Mouse (Mus musculus) erythroblast, embryonic 14.5 days (primary cell): Measurements from ENCODE around the gene Fkbp5. TPM values are rescaled to one million over a fixed set of nuclear protein-coding genes. Genes with fewer than 3 reads are reported as not detected.

Experiments
- H3K27me3 ChIP-seq: 2 replicates; pipeline ENCODE4 v1.6.1; 2012; ENCODE audit warnings: inconsistent platforms; ENCODE audit not compliant: control insufficient read depth
- H3K36me3 ChIP-seq: 2 replicates; pipeline ENCODE4 v1.6.1; 2012; ENCODE audit warnings: mild to moderate bottlenecking, inconsistent platforms; ENCODE audit not compliant: control insufficient read depth
- H3K4me1 ChIP-seq: 2 replicates; pipeline ENCODE4 v1.6.1; 2012; ENCODE audit warnings: inconsistent platforms; ENCODE audit not compliant: control insufficient read depth
- H3K4me3 ChIP-seq: replicated peaks from 2 replicates; pipeline ENCODE3; 2012; ENCODE audit warnings: moderate library complexity, mild to moderate bottlenecking, inconsistent platforms
- H3K9me3 ChIP-seq: 2 replicates; pipeline ENCODE4 v1.6.1; 2012; ENCODE audit warnings: low read length, inconsistent platforms, mixed read lengths; ENCODE audit not compliant: control insufficient read depth
- GATA1 ChIP-seq: IDR thresholded peaks from 2 replicates; pipeline ENCODE4 v1.6.1; 2012; ENCODE audit warnings: low read length, inconsistent platforms, mixed read lengths
- TAL1 ChIP-seq: IDR thresholded peaks from 3 replicates; pipeline ENCODE4 v1.6.1; 2012; ENCODE audit warnings: low read length, inconsistent platforms, mixed read lengths
- polyA plus RNA-seq: library from polyadenylated mRNA; stranded (reverse); fragments of >175 nt; gene quantifications from 2 replicates; pipeline ENCODE4 v1.2.3, GENCODE M21; 2012

The Fkbp5 gene
- polyA plus RNA-seq, 1 experiment = 0.32 TPM

DNA sequence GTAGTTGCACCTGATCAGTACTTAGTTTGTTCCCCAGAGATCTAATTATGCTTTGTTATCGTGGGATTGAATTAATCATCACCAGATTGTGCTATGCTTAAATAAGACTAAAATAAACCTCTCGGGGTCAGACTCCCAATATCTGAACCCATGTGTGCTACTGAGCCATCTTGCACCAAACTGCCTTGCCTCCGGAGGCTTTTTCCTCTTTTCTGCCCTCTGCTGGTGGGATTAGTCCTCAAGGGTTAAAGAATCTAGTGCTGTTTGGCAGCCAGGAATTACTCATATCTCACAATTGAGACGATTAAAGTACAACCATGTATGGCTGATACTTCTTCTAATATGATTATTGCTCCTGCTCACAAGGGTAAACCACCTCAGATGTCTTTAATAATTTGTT lies 62.2 kb downstream of the Fkbp5 start:
- Histone ChIP-seq H3K9me3 (no peaks in the 10 kb centered on the region), H3K4me3 (no peak overlapping the region), H3K27me3 (no peaks in the 10 kb centered on the region), H3K4me1 (no peaks in the 10 kb centered on the region; the same call in 1 of the 2 replicates), H3K36me3 (no peaks in the 10 kb centered on the region)
- TF ChIP-seq GATA1 (no peak), TAL1 (no peak)

- H3K27me3 ChIP-seq = no peaks in the 10 kb centered on the region
- TF ChIP-seq TAL1 (no peak), GATA1 (no peak)
- no peaks in the 10 kb centered on the region for H3K9me3 ChIP-seq
- H3K4me1 ChIP-seq = no peaks in the 10 kb centered on the region; the same call in 1 of the 2 replicates
- H3K4me3 ChIP-seq = no peak overlapping the region
- no peaks in the 10 kb centered on the region for H3K36me3 ChIP-seq
These were observed 64.4 kb downstream of the Fkbp5 start for GRCm38 (mm10) chr17:28452889-28453288.

DNA sequence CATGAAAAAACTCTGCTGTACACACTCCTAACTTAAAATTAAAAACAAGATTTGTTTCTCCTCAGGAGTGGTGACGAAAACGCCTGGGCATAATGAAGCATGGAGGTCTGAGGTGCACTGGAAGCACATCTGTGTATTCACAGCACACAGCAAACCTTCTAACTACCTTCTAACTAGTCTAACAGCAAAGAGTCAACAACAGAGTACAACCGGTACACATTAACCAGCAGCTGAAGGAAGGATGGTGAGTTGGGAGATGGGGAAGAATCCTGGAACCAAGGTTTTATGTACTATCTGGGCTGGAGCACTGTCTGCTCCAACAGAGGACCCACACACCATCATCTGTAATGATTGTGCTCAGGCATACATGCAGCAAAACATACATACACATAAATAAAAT lies 65.4 kb downstream of the Fkbp5 start:
- Histone ChIP-seq H3K27me3 (no peaks in the 10 kb centered on the region), H3K4me3 (no peak overlapping the region), H3K4me1 (no peaks in the 10 kb centered on the region; the same call in 1 of the 2 replicates), H3K9me3 (no peaks in the 10 kb centered on the region), H3K36me3 (no peaks in the 10 kb centered on the region)
- TF ChIP-seq GATA1 (no peak), TAL1 (no peak)

DNA sequence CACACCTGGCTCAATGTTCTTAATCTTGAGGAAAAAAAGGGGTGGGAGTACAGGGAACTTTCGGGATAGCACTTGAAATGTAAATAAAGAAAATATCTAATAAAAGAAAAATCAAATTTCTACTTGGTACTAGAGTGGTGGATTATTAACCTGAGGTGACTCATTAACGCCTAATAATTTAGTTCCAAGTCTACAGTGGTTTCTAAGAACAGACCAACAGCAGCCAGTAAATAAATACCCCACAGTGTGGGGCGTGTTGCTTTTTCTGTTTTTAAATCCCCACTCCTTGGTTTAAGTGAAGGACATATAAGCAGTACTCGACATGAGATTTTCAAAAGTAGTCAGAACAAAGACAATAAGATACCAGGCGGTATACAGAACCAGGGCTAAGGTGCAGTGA lies 65.8 kb downstream of the Fkbp5 start:
- TF ChIP-seq TAL1 = no peak
- Histone ChIP-seq H3K4me3 (no peak overlapping the region), H3K4me1 (no peaks in the 10 kb centered on the region; the same call in 1 of the 2 replicates), H3K36me3 (no peaks in the 10 kb centered on the region), H3K9me3 (no peaks in the 10 kb centered on the region), H3K27me3 (no peaks in the 10 kb centered on the region)

GRCm38 (mm10) chr17:28448225-28448624 lies 69.1 kb downstream of the Fkbp5 start:
- H3K9me3 ChIP-seq = no peaks in the 10 kb centered on the region
- no peak overlapping the region for H3K4me3 ChIP-seq
- H3K36me3 ChIP-seq = no peaks in the 10 kb centered on the region
- H3K27me3 ChIP-seq = no peaks in the 10 kb centered on the region
- TF ChIP-seq GATA1 (no peak), TAL1 (no peak)
- H3K4me1 ChIP-seq = no peaks in the 10 kb centered on the region; the same call in 1 of the 2 replicates

- Histone ChIP-seq H3K4me3 (no peak overlapping the region), H3K4me1 (no peaks in the 10 kb centered on the region; the same call in 1 of the 2 replicates), H3K36me3 (no peaks in the 10 kb centered on the region), H3K27me3 (no peaks in the 10 kb centered on the region), H3K9me3 (no peaks in the 10 kb centered on the region)
- TF ChIP-seq TAL1 (no peak), GATA1 (no peak)
These were observed 69.5 kb downstream of the Fkbp5 start for GRCm38 (mm10) chr17:28447789-28448188.

GRCm38 (mm10) chr17:28446820-28447168 lies 70.5 kb downstream of the Fkbp5 start:
- no peaks in the 10 kb centered on the region for H3K36me3 ChIP-seq
- no peak overlapping the region for H3K4me3 ChIP-seq
- no peaks in the 10 kb centered on the region for H3K9me3 ChIP-seq
- H3K4me1 ChIP-seq = no peaks in the 10 kb centered on the region; the same call in 1 of the 2 replicates
- TF ChIP-seq GATA1 (no peak), TAL1 (no peak)
- H3K27me3 ChIP-seq = no peaks in the 10 kb centered on the region

DNA sequence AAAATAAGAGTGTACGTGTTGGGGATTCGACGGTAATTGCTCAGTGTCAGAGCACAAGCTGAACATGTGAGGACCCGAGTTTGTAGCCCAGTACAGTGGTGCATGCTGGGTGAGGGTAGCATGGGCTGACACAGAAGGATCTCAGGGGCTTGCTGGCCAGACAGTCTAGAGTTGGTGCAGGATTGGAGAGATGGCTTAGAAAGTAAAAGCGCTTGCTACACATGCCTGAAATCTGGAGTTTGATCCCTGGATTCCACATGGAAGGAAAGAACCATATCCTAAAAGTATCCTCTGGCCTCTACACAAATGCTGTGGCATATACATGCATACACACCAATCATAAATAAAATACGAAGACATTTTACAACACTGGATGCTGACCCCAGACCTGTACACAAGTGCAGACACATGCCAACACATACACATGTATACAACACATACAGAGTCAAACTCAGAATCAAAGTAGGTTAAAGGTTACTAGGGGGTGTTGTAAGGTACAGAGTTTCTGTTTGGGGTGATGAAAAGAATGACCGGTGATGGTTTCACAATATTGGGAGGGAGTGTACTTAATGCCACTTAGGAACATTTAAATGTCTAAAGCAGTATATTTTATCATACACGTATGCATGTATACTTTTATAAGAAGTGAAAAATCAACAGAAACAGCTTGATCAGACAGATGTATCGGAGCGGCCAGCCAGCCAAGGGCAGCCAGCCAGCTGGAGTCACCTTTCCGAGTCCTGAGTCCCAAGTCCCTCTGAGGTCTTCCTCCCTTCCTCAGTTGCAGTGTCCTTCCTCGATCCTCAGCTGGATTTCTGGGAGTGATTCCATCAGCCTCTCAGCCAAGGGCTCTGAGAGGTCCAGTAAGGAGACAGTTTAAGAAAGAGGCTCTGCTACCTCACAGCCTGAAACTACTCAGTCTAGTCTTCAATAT lies 71.2 kb downstream of the Fkbp5 start:
- Histone ChIP-seq H3K27me3 (no peaks in the 10 kb centered on the region), H3K9me3 (no peaks in the 10 kb centered on the region), H3K4me1 (no peaks in the 10 kb centered on the region; the same call in 1 of the 2 replicates), H3K36me3 (no peaks in the 10 kb centered on the region), H3K4me3 (no peak overlapping the region)
- TF ChIP-seq TAL1 (no peak), GATA1 (no peak)

DNA sequence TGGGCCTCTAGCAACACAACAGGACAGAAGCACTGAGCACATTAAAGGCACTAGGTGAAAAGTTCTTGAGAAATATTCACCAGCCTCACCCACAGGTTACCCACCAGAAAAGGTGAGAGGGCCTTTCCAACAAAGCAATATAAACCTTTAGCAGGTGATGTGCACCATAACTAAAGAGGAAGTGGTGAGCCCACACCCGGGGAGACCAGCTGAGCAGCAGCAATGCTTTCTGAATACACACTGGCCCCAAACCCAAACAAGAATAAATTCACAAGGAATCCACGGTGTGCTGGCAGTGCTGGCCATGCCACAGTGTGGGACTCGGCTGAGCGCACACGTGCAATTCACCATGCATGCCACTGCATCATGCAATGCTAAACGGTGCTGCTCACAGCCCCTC lies 74.7 kb downstream of the Fkbp5 start:
- no peak overlapping the region for H3K4me3 ChIP-seq

More for the DNA sequence above, 74.7 kb downstream of the Fkbp5 start:
- Histone ChIP-seq H3K9me3 (no peaks in the 10 kb centered on the region), H3K36me3 (no peaks in the 10 kb centered on the region), H3K27me3 (no peaks in the 10 kb centered on the region), H3K4me1 (no peaks in the 10 kb centered on the region)
- TF ChIP-seq GATA1 = no peak
- TF ChIP-seq TAL1 = no peak
